Mouse (Mus musculus): ENCODE measurements around the gene Grin2b.
A peak's percentile ranks its signal among the peaks of the same experiment; 100 is the strongest.

Gene Grin2b

GRCm38 (mm10) chr6:136008120-136008519 is 165.2 kb downstream of the Grin2b start:
- DNase-seq (ENCODE audit: low spot score) = no peak

- DNase-seq (ENCODE audit: low spot score) = no peak
Observed at GRCm38 (mm10) chr6:135994691-135995090, 178.6 kb downstream of the Grin2b start.

- no peak for DNase-seq (ENCODE audit: low spot score)
Observed at GRCm38 (mm10) chr6:135993897-135994296, 179.4 kb downstream of the Grin2b start.

GRCm38 (mm10) chr6:135993378-135993777 is 179.9 kb downstream of the Grin2b start:
- no peak for DNase-seq (ENCODE audit: low spot score)

GRCm38 (mm10) chr6:135976106-135976505 is 197.2 kb downstream of the Grin2b start:
- no peak for DNase-seq (ENCODE audit: low spot score)

GRCm38 (mm10) chr6:135972481-135972880 is 200.8 kb downstream of the Grin2b start:
- DNase-seq (ENCODE audit: low spot score) = no peak

- no peak for DNase-seq (ENCODE audit: low spot score)
Observed at GRCm38 (mm10) chr6:135971481-135971880, 201.8 kb downstream of the Grin2b start.

- DNase-seq (ENCODE audit: low spot score) = no peak
Observed at GRCm38 (mm10) chr6:135970716-135971318, 202.5 kb downstream of the Grin2b start.

GRCm38 (mm10) chr6:135961766-135962165 is 211.5 kb downstream of the Grin2b start:
- no peak for DNase-seq (ENCODE audit: low spot score)

- no peak for DNase-seq (ENCODE audit: low spot score)
Observed at GRCm38 (mm10) chr6:135959629-135960028, 213.7 kb downstream of the Grin2b start.

GRCm38 (mm10) chr6:135951666-135952065 is 221.6 kb downstream of the Grin2b start:
- DNase-seq (ENCODE audit: low spot score) = no peak

- no peak for DNase-seq (ENCODE audit: low spot score)
Observed at GRCm38 (mm10) chr6:135945511-135945910, 227.8 kb downstream of the Grin2b start.

GRCm38 (mm10) chr6:135944358-135944757 is 229.0 kb downstream of the Grin2b start:
- DNase-seq (ENCODE audit: low spot score) = no peak

GRCm38 (mm10) chr6:135943121-135943617 is 230.1 kb downstream of the Grin2b start:
- DNase-seq (ENCODE audit: low spot score) = no peak

GRCm38 (mm10) chr6:135932924-135933323 is 240.4 kb downstream of the Grin2b start:
- no peak for DNase-seq (ENCODE audit: low spot score)

- no peak for DNase-seq (ENCODE audit: low spot score)
Observed at GRCm38 (mm10) chr6:135932400-135932920, 240.9 kb downstream of the Grin2b start.

- DNase-seq (ENCODE audit: low spot score) = no peak
Observed at GRCm38 (mm10) chr6:135917676-135918075, 255.6 kb downstream of the Grin2b start.

- DNase-seq (ENCODE audit: low spot score) = no peak
Observed at GRCm38 (mm10) chr6:135914608-135915007, 258.7 kb downstream of the Grin2b start.

- DNase-seq (ENCODE audit: low spot score) = no peak
Observed at GRCm38 (mm10) chr6:135912114-135912513, 261.2 kb downstream of the Grin2b start.

- DNase-seq (ENCODE audit: low spot score) = no peak
Observed at GRCm38 (mm10) chr6:135911131-135911530, 262.2 kb downstream of the Grin2b start.

- peak; percentile 54 for DNase-seq (ENCODE audit: low spot score)
Observed at GRCm38 (mm10) chr6:135907540-135908320, 265.6 kb downstream of the Grin2b start.

- DNase-seq (ENCODE audit: low spot score) = no peak
Observed at GRCm38 (mm10) chr6:135907137-135907536, 266.2 kb downstream of the Grin2b start.

GRCm38 (mm10) chr6:135904391-135904790 is 268.9 kb downstream of the Grin2b start:
- DNase-seq (ENCODE audit: low spot score) = no peak

All from lung, postnatal 25 days (tissue).